Mouse (Mus musculus) lung, adult 2 months (tissue): ENCODE measurements at regions not wholly inside any gene's neighbourhood (a gene's known extent, or its start where the extent isn't known, plus 50 kb on each side); places are given as distances from the start of the nearest gene placed in this dataset.

Experiments
- DNase-seq: peaks from one replicate; pipeline ENCODE4 v3.0.0; 2022
- H3K4me1 ChIP-seq: fragments of 200-500 bp; 2 replicates; pipeline ENCODE4 v1.6.1; 2011; ENCODE audit warnings: low read length; ENCODE audit not compliant: control insufficient read depth, insufficient read depth
- H3K4me3 ChIP-seq: fragments of 200-500 bp; replicated peaks from 2 replicates; pipeline ENCODE3; 2011; ENCODE audit warnings: low read depth, mild to moderate bottlenecking, control low read depth, low read length; ENCODE audit errors: extremely low read depth
- CTCF ChIP-seq: fragments of 200-500 bp; IDR thresholded peaks from 2 replicates; pipeline ENCODE4 v1.5.1; 2011; ENCODE audit warnings: mild to moderate bottlenecking, low read length, control low read depth; ENCODE audit not compliant: insufficient read depth
- POLR2A ChIP-seq: fragments of 200-500 bp; IDR thresholded peaks from 2 replicates; pipeline ENCODE4 v1.6.1; 2011; ENCODE audit warnings: low read depth, mild to moderate bottlenecking, control low read depth, low read length, borderline replicate concordance; ENCODE audit errors: extremely low read depth
- WGBS: fragments of 180-500 bp; shearing (Covaris S2); methylation state at CpG from one replicate; pipeline ENCODE4 v1.1.7; 2018; 5-methylcytosine and 5-hydroxymethylcytosine counted together

DNA sequence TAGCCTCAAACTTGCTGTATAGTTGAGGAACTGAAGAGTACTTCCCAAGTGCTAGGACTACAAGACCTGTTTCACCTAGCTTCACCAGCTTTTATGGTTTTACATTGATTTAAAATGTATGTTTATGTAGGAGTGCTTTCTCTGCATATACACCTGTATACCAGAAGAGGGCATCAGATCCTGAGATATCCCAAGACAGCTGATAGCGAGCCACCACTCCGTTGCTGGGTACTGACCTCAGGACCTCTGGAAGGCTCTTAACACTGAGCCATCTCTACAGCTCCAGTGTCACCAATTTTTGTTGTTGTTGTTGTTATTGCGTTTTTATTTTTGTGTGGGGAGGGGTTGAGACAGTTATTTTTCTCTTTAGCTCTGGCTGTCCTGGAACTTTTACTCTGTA, 55.9 kb upstream of the Ddx3x start:
- WGBS: 2% methylated on average over 3 of the region's 3 CpGs
- no peak for DNase-seq

DNA sequence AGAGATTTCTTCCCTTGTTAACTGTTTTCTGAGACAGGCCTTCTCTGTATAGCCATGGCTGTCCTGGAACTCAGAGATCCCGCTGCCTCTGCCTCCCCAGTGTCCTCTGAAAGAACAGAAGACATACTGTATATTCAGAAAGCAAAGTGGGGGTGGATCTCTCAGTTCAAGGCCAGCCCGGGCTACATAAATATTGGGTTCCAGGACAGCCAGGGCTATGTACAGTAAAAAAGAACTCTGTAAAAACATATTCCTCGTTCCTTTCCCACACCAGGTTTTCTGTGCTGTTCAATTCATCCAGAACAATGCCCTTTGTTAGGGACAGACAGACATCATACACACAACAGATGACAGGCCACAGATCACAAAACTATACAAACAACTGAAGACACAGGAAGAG, 54.3 kb upstream of the Ddx3x start:
- no peaks in the 10 kb centered on the region for H3K4me1 ChIP-seq
- DNase-seq: no peak
- WGBS: 67% methylated on average over 3 of the region's 3 CpGs
- TF ChIP-seq CTCF: no peak
- TF ChIP-seq POLR2A: no peak
- no peak overlapping the region for H3K4me3 ChIP-seq

More for the DNA sequence above, 55.9 kb upstream of the Ddx3x start:
- TF ChIP-seq POLR2A (no peak), CTCF (peak; percentile 52)
- H3K4me3 ChIP-seq: no peak overlapping the region
- H3K4me1 ChIP-seq: no peaks in the 10 kb centered on the region

DNA sequence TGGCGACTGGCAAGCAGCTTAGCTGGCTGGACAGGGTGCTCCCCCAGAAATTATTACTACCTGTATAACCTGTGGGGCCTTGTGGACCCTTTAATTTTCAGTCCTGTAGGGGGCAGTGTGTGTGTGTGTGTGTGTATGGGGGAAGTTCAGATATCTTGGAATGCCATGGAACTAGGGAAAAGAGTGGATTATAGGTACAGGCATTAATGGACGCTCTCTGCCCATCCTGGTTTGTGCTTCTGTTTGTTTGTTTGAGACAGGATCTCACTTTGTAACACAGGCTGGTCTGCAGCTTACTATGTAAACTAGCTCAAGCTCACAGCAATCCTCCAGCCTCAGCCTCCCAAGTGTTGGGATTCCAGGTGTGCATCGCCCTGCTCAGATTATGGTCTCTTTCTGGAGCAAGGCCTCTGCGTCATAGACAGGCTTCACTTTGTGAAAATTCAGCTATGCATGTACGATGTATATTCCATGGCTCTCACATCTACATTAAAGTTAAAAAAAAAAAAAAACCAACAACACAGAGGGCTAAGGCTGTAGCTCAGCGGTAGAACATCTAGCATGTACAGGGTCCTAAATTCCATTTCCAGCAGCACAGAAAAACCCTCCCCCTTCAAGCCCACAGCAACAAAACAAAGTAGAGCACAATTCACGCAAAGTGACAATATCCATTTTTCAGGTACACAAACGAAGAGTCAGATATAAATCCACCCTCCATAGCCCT, 50.7 kb upstream of the Ddx3x start:
- TF ChIP-seq POLR2A (no peak), CTCF (0 out of 2 replicates have a peak, but pooled peaks have one; percentile 5)
- WGBS: 27% methylated on average over 8 of the region's 8 CpGs
- Histone ChIP-seq H3K4me1 (no peaks in the 10 kb centered on the region), H3K4me3 (peak overlapping the region; percentile 75)
- DNase-seq: peak; percentile 39

DNA sequence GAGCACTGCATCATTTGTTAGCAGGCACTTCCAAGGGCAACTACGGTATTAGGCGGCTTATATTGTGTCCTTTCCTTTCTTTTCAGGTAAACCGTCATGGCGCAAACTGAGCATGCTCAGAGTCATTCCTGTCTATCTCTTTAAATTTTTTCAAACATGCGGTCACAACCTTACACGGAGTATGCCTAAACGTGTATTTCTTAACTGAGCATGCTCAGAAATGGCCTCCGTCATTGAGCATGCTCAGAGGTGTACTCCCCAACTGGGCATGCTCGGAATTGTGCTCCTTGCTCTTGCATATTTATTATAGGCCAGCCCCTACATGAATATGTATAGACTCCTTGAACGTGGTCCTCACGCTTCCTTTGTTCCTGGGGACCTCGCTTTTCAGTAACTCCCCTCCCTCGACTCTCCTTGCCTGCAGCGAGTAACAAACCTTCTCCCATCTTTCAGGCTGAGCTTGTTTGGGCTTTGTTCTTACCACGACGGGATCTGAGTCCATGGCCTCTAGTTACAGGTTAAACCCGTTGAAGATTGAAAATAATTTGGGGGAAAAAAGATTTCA, 50.1 kb upstream of the Ddx3x start:
- peak; percentile 72 for DNase-seq
- no peaks in the 10 kb centered on the region; the same call in 1 of the 2 replicates for H3K4me1 ChIP-seq
- 16% methylated on average over 17 of the region's 17 CpGs for WGBS
- H3K4me3 ChIP-seq: peak overlapping the region; percentile 75
- TF ChIP-seq POLR2A: 0 out of 2 replicates have a peak, but pooled peaks have one; percentile 12
- TF ChIP-seq CTCF: no peak
